Mouse (Mus musculus) heart, postnatal 10 days (tissue): Measurements from ENCODE around the gene Zglp1. TPM values are rescaled to one million over a fixed set of nuclear protein-coding genes. Genes with fewer than 3 reads are reported as not detected.
A peak's percentile ranks its signal among the peaks of the same experiment; 100 is the strongest.
"Not testable (repeated sequence)": the region's sequence is repeated elsewhere in the genome, so short reads cannot be mapped to it uniquely, and the experiment has no call there.

ENCODE experiments used
- DNase-seq, 2 experiments: peaks; one replicate each; pipeline ENCODE4 v3.0.0; 2021
- intact Hi-C: fragments of 180-260 bp; cut with DNase I; formaldehyde crosslinking; loops from one replicate; pipeline ENCODE4 v1.15.1; 2025
- total RNA-seq, 2 experiments: library from RNA; stranded (reverse); gene quantifications; 2 replicates each; pipeline ENCODE4 v1.2.3; 2021

Zglp1 gene
- total RNA-seq, 2 experiments from 2014 or later = not detected

DNA sequence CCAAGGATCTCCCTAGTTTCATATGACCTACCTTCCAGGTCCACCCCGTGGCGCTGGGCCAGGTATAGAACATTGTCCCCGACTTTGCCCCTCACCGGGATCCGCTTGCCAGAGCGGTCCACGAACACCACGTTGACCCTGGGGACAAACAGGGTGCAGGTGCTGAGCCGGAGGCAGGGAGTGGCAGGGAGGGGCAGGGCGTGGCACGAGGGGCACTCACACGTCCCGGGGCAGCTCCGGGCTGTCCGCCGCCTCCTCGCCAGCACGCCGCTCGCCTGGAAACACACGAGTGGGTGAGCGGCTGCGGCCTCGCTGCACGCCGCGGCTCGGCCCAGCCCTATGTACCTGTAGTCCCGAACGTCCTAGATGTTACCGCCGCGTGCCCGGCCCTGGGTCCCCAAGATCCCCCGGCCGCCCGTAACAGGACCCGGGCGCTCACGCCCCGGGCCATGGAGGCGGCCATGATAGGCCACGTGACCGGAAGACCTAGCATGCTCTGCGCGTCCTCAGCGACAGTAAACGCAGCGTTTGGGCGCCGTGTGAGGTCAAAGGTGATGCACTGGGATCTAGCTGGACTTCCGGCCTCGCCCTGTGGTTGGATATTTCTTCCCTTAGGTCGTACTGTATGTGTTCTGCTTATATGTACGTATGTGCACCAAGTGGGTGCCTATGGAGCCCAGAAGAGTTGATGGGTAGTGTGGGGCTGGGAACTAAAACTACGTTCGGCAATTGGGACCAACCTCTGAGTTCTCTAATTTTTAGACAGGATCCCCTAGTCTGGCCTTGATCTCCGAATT lies 6.3 kb upstream of the Zglp1 start, which contains the start of the genes Gm49373 and Fdx1l:
TSS of gene Gm49373 (minus strand) at position 53 of the 797 bp plus-strand sequence.
TSS of gene Fdx1l (minus strand) at position 571 of the 797 bp plus-strand sequence.
- DNase-seq = peak; percentile 92 to 94
- intact Hi-C loops = loop anchor here (2.0 kb wide), 1 partner anchor 42 kb away; no protein-coding TSS in a partner anchor

DNA sequence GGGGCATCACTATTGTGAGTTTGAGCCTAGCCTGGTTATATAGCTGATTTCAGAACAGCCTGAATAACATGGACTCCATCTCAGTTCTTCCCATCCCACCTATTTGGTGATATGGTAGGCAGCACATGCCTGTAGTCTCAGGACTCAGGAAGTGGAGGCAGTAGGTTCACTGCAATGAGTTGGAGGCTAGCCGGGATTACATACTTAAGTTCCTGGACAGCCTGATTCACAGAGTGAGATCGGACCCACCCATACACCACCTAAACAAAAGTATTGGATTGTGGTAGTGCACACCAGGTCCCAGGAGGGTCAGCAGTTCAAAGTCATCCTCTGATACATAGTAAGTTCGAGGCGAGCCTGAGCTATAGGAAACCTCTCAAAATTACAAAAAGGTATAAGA lies 5.7 kb upstream of the Zglp1 start:
- intact Hi-C loops = loop anchor here (2.0 kb wide), 1 partner anchor 42 kb away; no protein-coding TSS in a partner anchor

DNA sequence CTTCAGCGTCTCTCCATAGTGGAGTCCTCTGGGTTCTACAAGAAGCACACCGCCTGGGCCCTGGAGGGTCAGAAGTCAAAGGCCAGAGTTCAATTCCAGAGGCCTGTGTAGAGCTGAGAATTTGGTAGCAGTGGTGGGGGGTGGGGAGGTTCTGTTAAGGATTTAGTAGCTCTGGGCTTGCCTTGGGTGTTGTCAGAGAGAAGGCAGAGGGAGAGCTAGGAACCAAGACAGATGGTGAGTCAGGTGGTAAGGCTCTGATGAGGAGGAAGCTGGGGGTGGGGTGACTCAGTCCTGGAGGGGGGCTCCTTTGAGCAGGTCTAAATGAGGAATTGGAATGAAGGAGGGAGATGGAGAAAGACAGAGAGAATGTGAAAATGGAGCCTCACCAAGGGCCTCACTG lies 4.0 kb downstream of the Zglp1 start:
- no peak for DNase-seq
- intact Hi-C loops = no loop called here

More for the DNA sequence above, 5.7 kb upstream of the Zglp1 start:
- peak in 1 of 2 experiments; percentile 18 for DNase-seq

DNA sequence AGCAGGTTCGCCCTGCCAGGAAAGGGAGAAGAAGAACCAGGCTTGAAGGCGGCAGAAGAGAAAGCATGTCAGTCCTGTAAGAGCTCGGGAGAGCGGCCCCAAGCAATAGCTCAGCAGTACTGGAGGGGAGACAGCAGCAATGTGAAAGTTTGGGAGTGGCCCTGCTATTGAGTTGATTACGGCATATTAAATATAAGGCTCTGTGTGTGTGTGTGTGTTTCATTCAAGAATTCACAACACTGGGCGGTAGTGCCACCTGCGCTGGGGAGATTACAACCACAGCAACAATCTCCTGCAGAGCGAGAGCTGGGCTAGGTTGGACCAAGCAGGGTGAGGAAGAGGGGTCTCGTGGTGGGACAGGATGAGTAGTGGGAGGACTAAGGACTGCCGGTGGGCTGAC lies 15.3 kb downstream of the Zglp1 start:
- intact Hi-C loops = no loop called here

DNA sequence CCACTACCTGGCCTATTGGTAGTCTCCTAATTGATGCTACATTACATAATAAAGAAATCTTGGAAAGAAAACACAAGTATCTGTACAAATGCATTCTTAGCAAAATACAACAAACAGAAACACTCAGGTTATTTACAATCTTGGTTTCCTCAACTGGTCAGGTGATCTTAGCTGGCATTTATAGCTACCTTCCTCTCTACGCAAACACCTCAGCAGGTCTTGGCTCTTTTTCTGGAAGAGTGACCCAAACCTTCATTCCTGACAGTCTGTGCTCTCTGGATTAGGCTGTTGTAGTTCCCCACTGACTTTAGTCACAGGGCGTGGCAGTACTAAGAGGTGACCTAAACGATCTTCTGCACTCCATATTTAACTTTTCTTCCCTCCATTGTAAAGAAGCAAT lies 21.7 kb downstream of the Zglp1 start:
- intact Hi-C loops = no loop called here
- DNase-seq = no peak

More for the DNA sequence above, 15.3 kb downstream of the Zglp1 start:
- DNase-seq = no peak

DNA sequence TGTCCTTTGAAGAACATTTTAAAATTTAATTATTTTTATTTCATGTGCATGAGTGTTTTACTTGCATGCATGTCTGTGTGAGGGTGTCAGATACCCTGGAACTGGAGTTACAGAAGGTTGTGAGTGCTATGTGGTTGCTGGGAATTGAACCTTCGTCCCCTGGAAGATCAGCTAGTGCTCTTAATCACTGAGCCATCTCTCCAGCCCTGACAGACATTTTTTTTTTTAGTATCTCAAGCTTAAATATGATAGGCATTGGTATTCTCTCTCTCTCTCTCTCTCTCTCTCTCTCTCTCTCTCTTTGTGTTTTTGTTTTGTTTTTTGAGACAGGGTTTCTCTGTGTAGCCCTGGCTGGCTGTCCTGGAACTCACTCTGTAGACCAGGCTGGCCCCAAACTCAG lies 22.1 kb downstream of the Zglp1 start:
- DNase-seq, intact Hi-C loops: not testable (repeated sequence)

DNA sequence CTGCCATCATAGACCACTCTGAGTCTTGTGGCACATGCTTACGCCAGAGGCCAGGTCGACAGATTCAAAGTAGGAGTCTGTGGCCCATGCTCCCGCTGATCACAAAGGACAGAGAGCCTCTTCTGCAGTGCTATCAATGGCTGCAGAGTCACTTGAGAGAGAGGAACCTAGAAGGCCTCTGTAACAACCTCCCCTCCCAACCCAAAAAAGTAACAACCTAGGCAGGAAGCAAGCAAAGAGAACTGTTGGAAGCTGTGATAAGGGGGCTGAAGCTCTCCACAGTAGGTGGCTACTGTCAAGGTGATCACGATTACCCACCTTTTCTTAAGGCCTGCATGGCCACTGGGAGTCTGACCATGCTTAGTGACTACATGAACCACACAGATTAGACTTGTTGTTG lies 23.3 kb downstream of the Zglp1 start:
- no peak for DNase-seq
- intact Hi-C loops = no loop called here

DNA sequence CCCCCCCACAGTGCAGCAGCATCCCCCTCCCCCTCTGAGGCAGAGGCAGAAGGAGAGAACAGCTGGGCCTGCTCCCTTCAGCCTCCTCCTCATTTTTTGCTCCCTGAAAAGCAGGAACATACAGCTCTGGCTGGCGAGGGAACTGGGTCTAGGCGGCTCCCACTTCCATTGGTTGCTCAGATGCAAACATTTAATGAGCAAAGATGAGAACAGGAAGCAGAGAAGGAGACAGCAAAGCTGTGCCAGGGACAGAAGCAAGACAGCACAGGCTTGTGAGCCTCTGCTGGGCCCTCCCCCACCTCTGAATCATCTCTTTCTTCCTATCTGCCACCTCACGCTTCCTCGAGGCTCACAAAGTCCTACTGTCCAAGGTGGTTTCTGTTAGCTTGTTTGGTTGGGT lies 25.6 kb downstream of the Zglp1 start:
- no peak for DNase-seq
- intact Hi-C loops = no loop called here

DNA sequence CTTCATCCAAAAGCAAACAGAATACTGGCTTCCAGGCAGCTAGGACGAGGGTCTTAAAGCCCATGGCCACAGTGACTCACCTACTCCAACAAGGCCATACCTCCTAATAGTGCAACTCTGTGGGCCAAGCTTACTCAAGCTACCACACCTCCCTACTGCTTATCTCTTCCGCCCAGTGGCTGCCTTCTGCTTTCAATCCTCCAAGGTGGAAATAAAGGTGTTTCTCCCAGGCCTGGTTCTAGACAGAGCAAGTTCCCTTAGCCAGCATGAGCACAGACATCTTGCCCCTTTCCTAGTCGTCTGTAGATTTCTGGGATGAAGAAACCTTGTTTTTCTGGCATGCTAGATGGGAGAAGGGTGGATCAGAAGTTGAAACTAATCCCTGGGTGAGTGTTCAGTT lies 27.1 kb downstream of the Zglp1 start:
- DNase-seq = no peak
- intact Hi-C loops = loop anchor here (5.0 kb wide), 1 partner anchor 48 kb away; no protein-coding TSS in a partner anchor

DNA sequence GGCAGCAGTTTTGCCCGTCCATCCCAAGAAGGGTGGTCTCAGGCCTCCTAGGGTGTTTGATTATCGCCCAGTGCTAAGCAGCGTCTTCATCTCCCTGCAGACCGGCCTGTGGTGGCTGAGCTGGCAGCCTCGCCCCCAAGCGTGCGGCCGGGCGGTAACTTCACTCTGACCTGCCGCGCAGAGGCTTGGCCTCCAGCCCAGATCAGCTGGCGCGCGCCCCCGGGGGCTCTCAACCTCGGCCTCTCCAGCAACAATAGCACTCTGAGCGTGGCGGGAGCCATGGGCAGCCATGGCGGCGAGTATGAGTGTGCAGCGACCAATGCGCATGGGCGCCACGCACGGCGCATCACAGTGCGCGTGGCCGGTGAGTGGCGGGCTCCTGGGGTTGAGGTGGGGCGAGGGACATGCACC lies 29.4 kb downstream of the Zglp1 start:
- peak; percentile 73 to 82 for DNase-seq
- intact Hi-C loops = loop anchor here (5.0 kb wide), 1 partner anchor 50 kb away; no protein-coding TSS in a partner anchor

DNA sequence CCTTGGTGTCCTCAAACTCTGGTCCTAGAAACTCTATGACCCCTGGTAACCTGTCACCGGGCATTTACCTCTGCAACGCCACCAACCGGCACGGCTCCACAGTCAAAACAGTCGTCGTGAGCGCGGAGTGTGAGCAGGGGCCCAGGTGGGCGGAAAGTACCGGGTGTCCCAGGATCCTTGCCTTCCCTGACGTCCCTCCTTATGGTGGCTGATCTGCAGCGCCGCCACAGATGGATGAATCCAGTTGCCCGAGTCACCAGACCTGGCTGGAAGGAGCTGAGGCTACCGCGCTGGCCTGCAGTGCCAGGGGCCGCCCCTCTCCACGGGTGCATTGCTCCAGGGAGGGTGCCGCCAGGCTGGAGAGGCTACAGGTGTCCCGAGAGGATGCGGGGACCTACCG lies 30.2 kb downstream of the Zglp1 start:
- intact Hi-C loops = loop anchor here (5.0 kb wide), 1 partner anchor 51 kb away; no protein-coding TSS in a partner anchor
- DNase-seq = no peak

DNA sequence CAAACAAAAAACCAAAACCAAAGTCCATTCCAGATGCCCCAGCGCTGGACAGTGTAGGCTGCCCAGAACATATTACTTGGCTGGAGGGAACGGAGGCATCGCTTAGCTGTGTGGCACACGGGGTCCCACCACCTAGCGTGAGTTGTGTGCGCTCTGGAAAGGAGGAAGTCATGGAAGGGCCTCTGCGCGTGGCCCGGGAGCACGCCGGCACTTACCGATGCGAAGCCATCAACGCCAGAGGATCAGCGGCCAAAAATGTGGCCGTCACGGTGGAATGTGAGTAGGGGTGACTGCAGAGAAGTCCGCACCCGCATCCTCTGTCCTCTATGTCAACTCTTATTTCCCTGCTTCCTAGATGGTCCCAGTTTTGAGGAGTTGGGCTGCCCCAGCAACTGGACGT lies 30.7 kb downstream of the Zglp1 start:
- intact Hi-C loops = loop anchor here (5.0 kb wide), 1 partner anchor 51 kb away; no protein-coding TSS in a partner anchor
- no peak for DNase-seq

DNA sequence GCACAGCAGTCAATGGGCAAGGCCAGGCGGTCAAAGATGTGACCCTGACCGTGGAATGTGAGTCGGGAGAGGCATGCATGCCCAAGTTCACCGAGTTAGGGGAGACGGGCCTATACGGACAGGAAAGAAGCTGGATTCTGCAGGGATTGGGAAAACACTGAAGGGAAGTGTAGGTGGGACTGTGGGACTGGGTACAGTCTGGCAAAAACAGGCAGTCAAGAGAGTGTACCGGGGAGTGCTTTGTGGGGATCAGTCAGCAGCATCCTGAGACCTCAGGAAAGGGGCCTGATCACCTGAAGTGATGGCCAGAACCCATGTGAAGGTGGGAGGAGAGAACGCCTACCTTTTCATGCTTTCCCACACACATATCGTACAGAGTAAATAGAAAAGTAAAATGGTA lies 31.3 kb downstream of the Zglp1 start:
- no peak for DNase-seq
- intact Hi-C loops = loop anchor here (5.0 kb wide), 1 partner anchor 52 kb away; no protein-coding TSS in a partner anchor

DNA sequence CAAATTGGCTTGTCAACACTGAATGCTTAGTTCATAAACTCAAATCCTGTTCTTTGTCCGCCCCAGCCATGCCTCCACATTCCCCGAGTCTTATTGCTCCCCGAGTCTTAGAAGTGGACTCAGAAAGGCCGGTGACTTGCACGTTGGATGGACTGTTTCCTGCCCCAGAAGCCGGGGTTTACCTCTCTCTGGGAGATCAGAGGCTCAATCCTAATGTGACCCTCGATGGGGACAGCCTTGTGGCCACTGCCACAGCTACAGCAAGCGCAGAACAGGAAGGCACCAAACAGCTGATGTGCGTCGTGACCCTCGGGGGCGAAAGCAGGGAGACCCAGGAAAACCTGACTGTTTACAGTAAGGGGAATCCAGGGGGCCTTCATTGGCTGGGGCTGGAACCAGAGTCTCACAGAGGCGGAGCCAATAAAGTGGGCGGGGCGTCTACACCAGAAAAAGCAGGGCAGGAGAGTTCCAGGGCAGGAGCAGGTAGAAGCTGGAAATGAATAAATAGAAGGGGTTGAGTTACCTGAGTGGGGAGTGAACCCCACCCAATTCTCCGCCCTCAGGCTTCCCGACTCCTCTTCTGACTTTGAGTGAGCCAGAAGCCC lies 32.3 kb downstream of the Zglp1 start:
- intact Hi-C loops = loop anchor here (5.0 kb wide), 1 partner anchor 53 kb away; no protein-coding TSS in a partner anchor
- no peak for DNase-seq

DNA sequence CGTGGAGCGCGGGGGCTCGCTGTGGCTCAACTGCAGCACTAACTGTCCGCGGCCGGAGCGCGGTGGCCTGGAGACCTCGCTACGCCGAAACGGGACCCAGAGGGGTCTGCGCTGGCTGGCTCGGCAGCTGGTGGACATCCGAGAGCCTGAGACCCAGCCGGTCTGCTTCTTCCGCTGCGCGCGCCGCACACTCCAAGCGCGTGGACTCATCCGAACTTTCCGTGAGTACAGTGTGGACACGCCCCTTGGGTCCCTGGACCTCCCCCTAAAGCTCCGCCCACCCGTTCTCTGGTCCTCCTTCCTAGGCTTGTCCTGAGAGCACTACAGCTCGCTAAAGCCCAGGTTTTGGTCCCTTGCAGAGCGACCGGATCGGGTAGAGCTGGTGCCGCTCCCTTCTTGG lies 33.8 kb downstream of the Zglp1 start:
- intact Hi-C loops = no loop called here
- peak; percentile 85 to 90 for DNase-seq

DNA sequence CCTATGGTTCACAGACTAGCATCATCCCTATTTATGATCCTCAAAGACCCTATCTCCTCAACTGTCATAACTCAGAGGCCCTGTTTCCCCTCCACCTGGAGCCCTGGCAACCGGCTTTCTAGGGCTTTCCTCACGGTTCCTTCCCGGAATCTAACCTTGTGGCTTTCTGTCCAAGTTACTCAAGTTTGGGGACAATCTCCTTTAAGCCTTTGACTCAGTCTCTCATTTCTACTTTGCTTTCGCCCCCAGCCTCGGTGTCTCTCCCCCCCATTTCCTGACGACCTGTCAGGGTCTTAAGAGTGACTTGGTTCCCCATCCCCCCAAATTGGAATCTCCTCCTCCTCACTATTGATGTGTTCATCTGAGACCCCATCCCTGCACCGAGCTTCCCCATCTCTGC lies 34.4 kb downstream of the Zglp1 start:
- intact Hi-C loops = no loop called here
- DNase-seq = no peak

DNA sequence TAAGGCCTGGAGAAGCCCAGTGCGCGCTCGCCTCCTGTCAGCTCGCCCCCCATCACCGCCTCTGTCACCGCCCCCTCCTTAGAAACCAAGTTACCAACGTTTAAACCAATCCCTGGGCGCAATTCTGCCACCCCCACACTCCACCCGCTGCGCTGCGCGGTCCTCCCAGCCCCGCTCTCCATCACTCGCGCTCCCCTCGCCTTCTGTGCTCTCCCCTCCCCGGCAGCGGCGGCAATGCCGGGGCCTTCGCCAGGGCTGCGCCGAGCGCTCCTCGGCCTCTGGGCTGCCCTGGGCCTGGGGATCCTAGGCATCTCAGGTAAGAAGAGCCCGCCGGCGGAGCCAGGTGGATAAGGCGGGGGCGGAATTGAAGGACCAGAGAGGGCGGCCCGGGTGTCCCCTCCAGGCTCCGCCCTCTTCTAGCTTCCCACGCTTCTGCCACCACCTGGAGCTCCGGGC lies 35.0 kb downstream of the Zglp1 start, which contains the start of gene Icam5:
TSS of gene Icam5 (plus strand) at position 178 of the 456 bp plus-strand sequence.
- intact Hi-C loops = loop anchor here (2.0 kb wide), 2 partner anchors 41 to 105 kb away; partner anchors contain the start of genes Fdx1l and Gm49373
- no peak for DNase-seq

DNA sequence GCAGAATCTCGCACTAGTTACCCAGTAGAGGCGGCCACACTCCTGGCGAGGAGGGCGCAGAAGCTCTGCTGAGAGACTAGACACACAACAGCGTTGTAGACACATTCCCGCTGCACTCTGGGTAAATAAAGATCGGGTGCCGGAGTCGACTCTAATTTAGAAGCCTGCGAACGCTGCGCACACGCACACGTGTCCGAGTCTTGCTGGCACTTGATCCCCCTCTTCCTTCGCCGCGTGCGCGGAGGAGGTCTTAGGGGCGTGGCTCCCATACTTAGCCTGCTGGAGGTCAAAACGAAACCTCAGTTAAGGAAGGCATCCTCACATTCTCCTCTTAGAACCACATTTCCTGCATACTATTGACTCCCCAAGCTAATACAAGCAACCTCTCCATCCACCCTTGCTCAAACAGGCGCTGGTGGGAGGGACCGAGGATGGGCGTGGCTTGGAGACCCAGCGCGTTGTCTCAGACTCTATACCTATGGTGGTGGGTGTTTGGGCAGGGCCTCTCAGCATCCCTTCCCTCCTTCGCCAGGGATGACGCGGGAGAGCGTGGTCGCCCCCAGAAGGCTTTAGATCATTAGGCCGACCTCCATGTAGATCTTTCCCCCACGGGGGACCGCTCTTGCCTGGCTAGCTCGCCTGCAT lies 35.5 kb downstream of the Zglp1 start:
- intact Hi-C loops = loop anchor here (2.0 kb wide), 2 partner anchors 41 to 105 kb away; partner anchors contain the start of genes Fdx1l and Gm49373
- DNase-seq = peak; percentile 65 to 77

DNA sequence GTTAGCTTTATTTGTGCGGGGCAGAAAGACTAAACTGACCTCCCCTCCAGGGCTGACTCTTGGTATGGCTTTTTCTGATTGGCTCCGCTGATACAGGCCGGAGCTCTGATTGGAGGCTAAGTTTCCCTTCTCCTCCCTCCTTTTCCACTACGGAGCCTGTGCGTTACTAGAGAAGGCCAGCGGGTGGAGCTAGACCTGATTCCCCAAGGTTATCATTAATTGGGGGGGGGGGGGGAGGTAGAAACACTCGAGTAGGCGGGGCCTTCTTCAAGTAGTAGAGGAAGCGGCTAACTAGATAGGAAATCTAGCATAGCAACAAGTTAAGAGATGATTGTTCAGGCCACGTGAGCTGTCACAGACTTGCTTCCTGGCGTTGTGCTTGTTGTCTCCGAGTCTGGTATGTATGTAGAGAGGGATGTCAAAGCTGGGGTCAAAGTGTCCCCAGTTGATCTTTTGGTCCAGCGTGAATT lies 36.1 kb downstream of the Zglp1 start:
- peak; percentile 90 for DNase-seq
- intact Hi-C loops = loop anchor here (2.0 kb wide), 2 partner anchors 42 to 106 kb away; partner anchors contain the start of genes Fdx1l and Gm49373

DNA sequence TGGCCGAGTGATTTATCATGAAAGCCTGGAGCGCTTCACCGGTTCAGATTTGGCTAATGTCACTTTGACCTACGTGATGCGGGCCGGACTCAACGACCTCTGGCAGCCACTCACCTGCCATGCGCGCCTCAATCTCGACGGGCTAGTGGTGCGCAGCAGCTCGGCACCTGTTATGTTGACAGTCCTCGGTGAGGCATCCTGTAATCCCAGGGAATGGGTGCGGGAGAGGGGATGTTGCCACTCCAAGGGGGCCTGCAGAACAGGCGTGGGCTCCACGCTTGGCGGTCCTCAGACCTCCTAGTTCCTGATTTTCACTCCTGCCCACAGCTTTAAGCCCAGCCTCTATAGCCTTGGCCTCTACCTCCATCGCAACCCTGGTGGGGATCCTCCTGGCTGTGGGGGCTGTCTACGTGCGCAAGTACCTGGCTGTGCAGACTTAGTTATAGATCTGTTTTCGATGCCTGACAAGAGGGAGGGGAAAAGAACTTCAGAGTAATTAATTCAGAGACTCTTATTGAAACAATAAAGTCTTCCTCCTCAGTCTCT lies 36.8 kb downstream of the Zglp1 start:
- intact Hi-C loops = loop anchor here (2.0 kb wide), 2 partner anchors 43 to 107 kb away; partner anchors contain the start of genes Fdx1l and Gm49373
- DNase-seq = no peak
